Mouse (Mus musculus) liver, embryonic 14.5 days (tissue): Measurements from ENCODE around the gene Amt. TPM values are rescaled to one million over a fixed set of nuclear protein-coding genes. Genes with fewer than 3 reads are reported as not detected.

ENCODE experiments used
- ATAC-seq: fragments of 200-750 bp; cut with Nextera tagmentation; 2 replicates; pipeline ENCODE4 v1.8.0; 2017; ENCODE audit warnings: moderate number of reproducible peaks, mild to moderate bottlenecking, moderate library complexity; ENCODE audit not compliant: insufficient read depth
- DNase-seq, 3 experiments: peaks; one replicate each; pipeline ENCODE4 v3.0.0-alpha.2; 2012 to 2013; ENCODE audit warnings: low read depth in 3 of 3, low spot score in 3 of 3
- H3K27ac ChIP-seq: fragments of 300-500 bp; sonication (generic); 2 replicates; pipeline ENCODE4 v1.5.1; 2014; ENCODE audit warnings: moderate library complexity, mild to moderate bottlenecking, control low read depth, inconsistent platforms
- H3K27me3 ChIP-seq: fragments of 300-500 bp; sonication (generic); 2 replicates; pipeline ENCODE4 v1.6.1; 2014; ENCODE audit warnings: mild to moderate bottlenecking, low read length, moderate library complexity; ENCODE audit not compliant: control insufficient read depth, insufficient read depth
- H3K36me3 ChIP-seq: fragments of 300-500 bp; sonication (generic); replicated peaks from 2 replicates; pipeline ENCODE4 v1.6.1; 2014; ENCODE audit warnings: low read depth; ENCODE audit not compliant: control insufficient read depth, insufficient read depth
- H3K4me1 ChIP-seq, 2 experiments: fragments of 200-500 bp in 1 of 2; fragments of 300-500 bp in 1 of 2; sonication (generic) in 1 of 2; replicated peaks; 2 replicates each; pipeline ENCODE4 v1.6.1; 2012 to 2014; ENCODE audit warnings: antibody characterized with exemption in 1 of 2, inconsistent platforms in 1 of 2, low read length in 1 of 2; ENCODE audit not compliant: control insufficient read depth in 2 of 2, insufficient read depth in 2 of 2
- H3K4me2 ChIP-seq: fragments of 300-500 bp; sonication (generic); 2 replicates; pipeline ENCODE4 v1.6.1; 2014; ENCODE audit warnings: low read depth, mild to moderate bottlenecking, control low read depth, moderate library complexity
- H3K4me3 ChIP-seq, 2 experiments: fragments of 200-500 bp in 1 of 2; fragments of 300-500 bp in 1 of 2; sonication (generic) in 1 of 2; 2 replicates each; pipeline ENCODE4 v1.5.1; 2012 to 2014; ENCODE audit warnings: low read depth in 2 of 2, low read length in 2 of 2, mild to moderate bottlenecking in 2 of 2, control low read depth in 1 of 2, inconsistent platforms in 1 of 2, moderate library complexity in 1 of 2; ENCODE audit not compliant: insufficient read depth in 1 of 2
- H3K9ac ChIP-seq: fragments of 300-500 bp; sonication (generic); replicated peaks from 2 replicates; pipeline ENCODE4 v1.6.1; 2014; ENCODE audit warnings: mild to moderate bottlenecking, control low read depth, moderate library complexity
- H3K9me3 ChIP-seq: fragments of 300-500 bp; sonication (generic); 2 replicates; pipeline ENCODE4 v1.6.1; 2016; ENCODE audit warnings: low read length, mixed read lengths; ENCODE audit not compliant: control insufficient read depth
- CTCF ChIP-seq: IDR thresholded peaks from 2 replicates; pipeline ENCODE4 v1.5.1; 2016; ENCODE audit warnings: antibody characterized with exemption, low read depth, control low read depth
- EP300 ChIP-seq: IDR thresholded peaks from 2 replicates; pipeline ENCODE4 v1.6.1; 2016; ENCODE audit warnings: antibody characterized with exemption, low read depth
- WGBS: fragments of 180-500 bp; shearing (Covaris S2); extraction: QIAGEN DNeasy Blood & Tissue Kit; methylation state at CpG from one replicate; pipeline ENCODE4 v1.1.7; 2014; ENCODE audit not compliant: insufficient replicate concordance; 5-methylcytosine and 5-hydroxymethylcytosine counted together
- polyA plus RNA-seq, 2 experiments: library from polyadenylated mRNA; depleted of rRNA in 1 of 2; stranded (reverse) in 1 of 2; unstranded in 1 of 2; fragments of >200 nt; fragmentation: Nextera tagmentation in 1 of 2; extraction: Ambion mirVana in 1 of 2; gene quantifications; 2 replicates each; pipeline versions ENCODE4 v1.2.1 to v1.2.3; 2012 to 2014

Amt gene
- polyA plus RNA-seq (2012; rRNA removed) (6.1 and 7.5 TPM in 2 replicates), polyA plus RNA-seq (2014; fragmentation: Nextera tagmentation; extraction: Ambion mirVana) (7.2 and 7.7 TPM in 2 replicates)

DNA sequence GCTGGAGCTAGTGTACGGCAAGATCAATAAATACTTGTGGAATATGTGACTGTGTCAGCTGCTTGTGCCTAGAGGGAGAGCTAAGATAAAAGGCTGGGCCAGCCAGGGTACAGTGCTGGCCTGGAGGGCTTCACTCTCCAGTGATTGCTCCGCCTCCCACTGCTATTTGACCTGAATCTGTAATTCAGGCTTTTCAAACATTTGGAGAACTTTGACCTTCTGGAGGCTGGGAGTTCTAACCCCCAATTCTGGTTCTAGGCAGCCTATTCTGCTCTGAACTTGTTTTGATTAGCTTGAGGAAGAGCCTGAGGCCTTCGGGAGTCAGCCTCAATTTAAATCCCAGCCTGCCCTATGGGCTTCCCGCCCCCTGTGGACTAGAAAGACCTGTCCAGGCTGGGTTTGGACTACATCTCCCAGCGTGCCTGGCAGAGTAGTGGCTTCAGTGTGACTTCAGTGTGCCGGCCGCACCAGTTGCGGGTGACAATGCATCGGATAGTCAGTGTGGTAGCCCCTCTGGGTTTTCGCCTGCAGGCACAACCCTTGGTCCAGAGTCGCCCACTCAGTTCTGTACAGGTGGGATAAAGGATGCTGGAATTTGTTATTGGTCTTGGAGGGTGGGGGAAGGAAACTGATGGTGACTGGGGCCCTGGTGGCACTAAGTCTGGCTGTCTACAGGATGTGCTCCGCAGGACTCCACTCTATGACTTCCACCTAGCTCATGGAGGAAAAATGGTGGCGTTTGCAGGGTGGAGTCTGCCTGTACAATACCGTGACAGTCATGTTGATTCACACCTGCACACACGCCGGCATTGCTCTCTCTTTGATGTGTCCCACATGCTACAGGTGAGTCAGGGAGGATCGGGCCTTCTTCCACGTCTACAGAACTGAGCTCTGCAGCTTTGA is at the start of gene Amt:
Amt (plus strand) TSS at position 401 of the 903 bp plus-strand sequence.
- DNase-seq = peak in 1 of 3 experiments; percentile 44

DNA sequence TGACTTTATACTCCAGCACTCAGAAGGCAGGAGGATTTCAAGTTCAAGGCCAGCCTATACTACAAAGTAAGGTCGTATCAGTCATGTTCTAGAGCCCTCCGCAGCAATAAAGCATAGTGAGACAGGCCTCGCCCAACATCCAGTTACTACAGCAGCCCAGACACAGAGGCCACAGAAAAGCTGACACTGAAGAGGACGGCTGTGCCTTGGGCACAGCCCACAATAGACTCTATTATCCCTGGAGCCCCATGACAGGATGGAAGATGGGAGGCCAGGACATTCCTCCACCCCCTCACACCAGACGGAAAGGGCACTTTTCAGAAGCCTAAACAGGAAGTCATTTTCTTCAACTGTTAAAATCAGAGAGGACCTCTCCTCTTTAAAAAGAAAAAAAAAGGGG is 47.7 kb upstream of the Amt start:
- Histone ChIP-seq H3K9me3 (no peaks in the 10 kb centered on the region), H3K4me2 (no peak overlapping the region), H3K9ac (no peak overlapping the region), H3K27me3 (no peaks in the 10 kb centered on the region), H3K4me3 (no peak overlapping the region), H3K36me3 (no peaks in the 10 kb centered on the region; the same call in 1 of the 2 replicates), H3K27ac (no peak overlapping the region), H3K4me1 (no peaks in the 10 kb centered on the region)
- no peak for ATAC-seq
- TF ChIP-seq EP300 = no peak
- no peak for TF ChIP-seq CTCF
- no peak for DNase-seq
- WGBS = 58% methylated on average over 5 of the region's 5 CpGs

More for the DNA sequence above, at the start of gene Amt:
- 49% methylated on average over 18 of the region's 18 CpGs for WGBS
- Histone ChIP-seq H3K4me2 (peak within 1 kb of the TSS; percentile 21), H3K9me3 (no peaks in the 10 kb centered on the region), H3K4me3 (peak within 1 kb of the TSS; percentile 31 to 45; a peak in 3 of 4 replicates), H3K9ac (peak within 1 kb of the TSS; percentile 27; the same call in 1 of the 2 replicates), H3K27ac (peak within 1 kb of the TSS; percentile 27), H3K4me1 (no peaks in the 10 kb centered on the region), H3K27me3 (no peaks in the 10 kb centered on the region), H3K36me3 (no peaks in the 10 kb centered on the region)
- no peak for TF ChIP-seq CTCF
- TF ChIP-seq EP300 = no peak
- peak; percentile 65 for ATAC-seq

DNA sequence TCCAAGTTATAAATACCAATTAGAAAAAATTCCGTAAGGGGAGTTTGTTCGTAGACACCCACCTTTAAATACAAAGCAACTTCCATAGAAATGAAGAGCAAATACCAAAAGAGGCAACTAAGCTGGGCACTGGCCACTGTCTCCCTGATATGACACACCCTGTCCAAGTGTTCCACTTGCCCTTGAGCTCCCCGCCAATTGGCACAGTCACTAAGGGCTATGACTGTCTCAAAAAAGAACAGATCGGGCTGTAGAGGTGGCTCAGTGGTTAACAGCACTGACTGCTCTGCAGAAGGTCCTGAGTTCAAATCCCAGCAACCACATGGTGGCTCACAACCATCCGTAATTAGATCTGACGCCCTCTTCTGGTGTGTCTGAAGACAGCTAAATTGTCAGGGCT is 44.8 kb upstream of the Amt start:
- Histone ChIP-seq H3K27ac (no peak overlapping the region), H3K4me3 (no peak overlapping the region), H3K4me2 (no peak overlapping the region), H3K9ac (no peak overlapping the region), H3K9me3 (no peaks in the 10 kb centered on the region), H3K27me3 (no peaks in the 10 kb centered on the region), H3K4me1 (no peaks in the 10 kb centered on the region), H3K36me3 (no peaks in the 10 kb centered on the region; the same call in 1 of the 2 replicates)
- no peak for DNase-seq
- WGBS = 72% methylated on average over 6 of the region's 6 CpGs
- TF ChIP-seq CTCF (no peak), EP300 (no peak)
- no peak for ATAC-seq

DNA sequence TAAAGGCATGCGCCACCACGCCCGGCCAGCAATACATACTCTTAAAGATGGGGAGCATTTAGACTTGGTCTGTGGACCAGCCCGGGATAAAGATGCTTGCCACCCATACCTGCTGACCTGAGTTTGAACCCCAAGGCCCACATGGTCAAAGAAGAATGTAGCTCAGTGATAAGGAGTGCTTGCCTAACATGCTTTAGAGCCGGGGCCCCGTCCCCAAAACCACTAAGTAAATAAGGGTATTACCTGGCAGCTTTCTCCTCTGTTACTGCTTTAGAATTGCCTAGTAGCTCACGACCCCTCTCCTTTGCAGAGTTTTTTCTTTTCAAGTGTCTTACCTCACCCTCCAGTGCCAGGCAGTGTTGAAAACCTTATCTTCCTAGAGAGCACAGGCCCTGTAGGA is 43.9 kb upstream of the Amt start:
- ATAC-seq = no peak
- DNase-seq = no peak
- H3K27ac ChIP-seq = no peak overlapping the region
- no peaks in the 10 kb centered on the region for H3K9me3 ChIP-seq
- H3K9ac ChIP-seq = no peak overlapping the region
- TF ChIP-seq EP300 (no peak), CTCF (no peak)
- no peaks in the 10 kb centered on the region for H3K27me3 ChIP-seq
- H3K36me3 ChIP-seq = no peaks in the 10 kb centered on the region; the same call in 1 of the 2 replicates
- no peak overlapping the region for H3K4me3 ChIP-seq
- no peaks in the 10 kb centered on the region for H3K4me1 ChIP-seq
- 68% methylated on average over 7 of the region's 7 CpGs for WGBS
- H3K4me2 ChIP-seq = no peak overlapping the region

DNA sequence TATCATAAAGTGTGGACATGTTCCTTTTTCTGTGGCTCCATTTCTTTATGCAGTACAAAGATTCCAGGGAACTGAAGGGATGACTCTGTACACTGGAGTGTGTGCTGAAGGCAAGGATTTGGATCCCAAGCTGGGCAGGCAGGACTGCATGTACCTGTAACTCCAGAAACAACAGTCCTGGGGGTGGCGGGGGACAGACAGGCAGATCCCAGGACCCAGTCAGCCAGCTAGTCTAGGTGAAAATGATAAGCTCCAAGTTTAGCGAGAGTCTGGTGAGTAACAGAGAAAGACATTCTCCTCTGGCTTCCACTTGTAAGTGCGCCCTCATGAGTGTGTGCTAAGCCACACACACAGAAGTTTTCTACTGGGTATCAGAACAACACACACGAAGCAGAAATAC is 36.1 kb upstream of the Amt start:
- DNase-seq (no peak), ATAC-seq (no peak)
- Histone ChIP-seq H3K4me1 (peaks cover 14 to 18% of the 10 kb centered on the region in 2 experiments), H3K9ac (no peak overlapping the region), H3K4me2 (no peak overlapping the region), H3K27me3 (no peaks in the 10 kb centered on the region), H3K9me3 (no peaks in the 10 kb centered on the region), H3K36me3 (no peaks in the 10 kb centered on the region), H3K27ac (no peak overlapping the region), H3K4me3 (no peak overlapping the region)
- WGBS = 45% methylated on average over 4 of the region's 4 CpGs
- no peak for TF ChIP-seq EP300
